Mouse (Mus musculus) embryonic facial prominence, embryonic 11.5 days (tissue): ENCODE data around the gene Slc25a51. TPM values are rescaled to one million over a fixed set of nuclear protein-coding genes. Genes with fewer than 3 reads are reported as not detected.

Experiments
- ATAC-seq: fragments of 200-750 bp; cut with Nextera tagmentation; replicated peaks from 2 replicates; pipeline ENCODE4 v1.8.0; 2017; ENCODE audit warnings: low read depth; ENCODE audit not compliant: insufficient number of reproducible peaks, low FRiP score, low TSS enrichment
- DNase-seq: peaks from one replicate; pipeline ENCODE4 v3.0.0-alpha.2; 2015; ENCODE audit warnings: low spot score
- H3K27ac ChIP-seq: fragments of 300-500 bp; sonication (generic); replicated peaks from 2 replicates; pipeline ENCODE4 v1.5.1; 2014; ENCODE audit warnings: mild to moderate bottlenecking, low read depth, low read length, control low read depth
- H3K27me3 ChIP-seq: fragments of 300-500 bp; sonication (generic); 2 replicates; pipeline ENCODE4 v1.6.1; 2014; ENCODE audit warnings: mild to moderate bottlenecking, low read length, moderate library complexity, mixed read lengths; ENCODE audit not compliant: control insufficient read depth, insufficient read depth
- H3K36me3 ChIP-seq: fragments of 300-500 bp; sonication (generic); replicated peaks from 2 replicates; pipeline ENCODE4 v1.6.1; 2014; ENCODE audit warnings: low read depth, mild to moderate bottlenecking, low read length, moderate library complexity, mixed read lengths; ENCODE audit not compliant: control insufficient read depth, insufficient read depth
- H3K4me1 ChIP-seq: fragments of 300-500 bp; sonication (generic); 2 replicates; pipeline ENCODE4 v1.6.1; 2014; ENCODE audit warnings: low read length, mixed read lengths; ENCODE audit not compliant: control insufficient read depth, insufficient read depth
- H3K4me2 ChIP-seq: fragments of 300-500 bp; sonication (generic); 2 replicates; pipeline ENCODE4 v1.6.1; 2014; ENCODE audit warnings: low read depth, mild to moderate bottlenecking, control low read depth, low read length, moderate library complexity
- H3K4me3 ChIP-seq: fragments of 300-500 bp; sonication (generic); 2 replicates; pipeline ENCODE4 v1.5.1; 2014; ENCODE audit warnings: low read depth, low read length, control low read depth
- H3K9ac ChIP-seq: fragments of 300-500 bp; sonication (generic); replicated peaks from 2 replicates; pipeline ENCODE4 v1.6.1; 2014; ENCODE audit warnings: mild to moderate bottlenecking, control low read depth, low read length
- H3K9me3 ChIP-seq: fragments of 300-500 bp; sonication (generic); replicated peaks from 2 replicates; pipeline ENCODE4 v1.6.1; 2016; ENCODE audit warnings: mild to moderate bottlenecking, low read length, inconsistent platforms, mixed read lengths; ENCODE audit not compliant: control insufficient read depth
- WGBS: fragments of 180-500 bp; shearing (Covaris S2); extraction: QIAGEN DNeasy Blood & Tissue Kit; methylation state at CpG from one replicate; pipeline ENCODE4 v1.1.7; 2014; 5-methylcytosine and 5-hydroxymethylcytosine counted together
- polyA plus RNA-seq: library from polyadenylated mRNA; unstranded; fragments of >200 nt; fragmentation: Nextera tagmentation; extraction: Ambion mirVana; gene quantifications from 2 replicates; pipeline ENCODE4 v1.2.1, GENCODE M21; 2014

Slc25a51 gene
- polyA plus RNA-seq, 1 experiment from 2014 or later: 78.6 TPM

DNA sequence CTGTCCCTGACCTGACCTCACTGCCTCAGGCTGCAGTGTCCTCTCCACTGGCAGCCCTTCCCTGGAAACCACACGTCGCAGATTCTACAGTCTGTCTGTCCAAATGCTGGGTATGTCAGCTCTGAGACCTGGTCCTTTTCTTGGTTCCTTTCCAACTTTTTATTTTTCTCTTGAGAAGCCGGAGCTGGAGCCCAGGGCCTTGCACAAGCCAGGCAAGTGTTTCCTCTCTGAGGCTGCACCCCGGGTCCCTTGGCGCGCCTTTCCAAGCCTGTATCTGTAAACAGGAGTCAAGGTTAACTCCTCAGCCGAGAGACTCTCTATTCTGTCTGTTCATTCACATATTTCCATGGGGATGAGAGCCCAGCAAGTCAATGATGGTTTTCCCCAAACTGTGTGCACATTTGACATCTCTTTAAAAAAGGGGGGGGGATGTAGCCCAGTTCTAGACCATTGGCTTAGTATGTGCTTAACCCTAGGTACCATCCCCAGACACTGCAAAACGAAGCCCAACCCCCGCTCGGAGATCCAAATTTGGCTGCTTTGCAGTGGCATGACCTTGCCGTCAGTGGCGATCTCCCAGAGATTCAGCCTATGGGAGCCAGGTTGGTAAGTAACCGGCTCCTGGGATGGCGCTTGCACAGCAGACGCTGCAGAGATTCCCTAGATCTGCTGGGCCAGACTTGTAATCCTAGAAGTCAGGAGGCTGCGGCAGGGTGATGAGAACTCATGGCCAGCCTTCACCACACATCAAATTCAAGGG lies 4.0 kb upstream of the Slc25a51 start:
- no peaks in the 10 kb centered on the region for H3K36me3 ChIP-seq
- H3K27ac ChIP-seq: no peak overlapping the region
- H3K4me1 ChIP-seq: no peaks in the 10 kb centered on the region
- ATAC-seq (no peak), DNase-seq (no peak)
- 57% methylated on average over 16 of the region's 16 CpGs for WGBS
- no peaks in the 10 kb centered on the region for H3K27me3 ChIP-seq
- no peak overlapping the region for H3K4me2 ChIP-seq
- no peak overlapping the region for H3K4me3 ChIP-seq
- no peaks in the 10 kb centered on the region for H3K9me3 ChIP-seq
- H3K9ac ChIP-seq: no peak overlapping the region

- Histone ChIP-seq H3K27ac (no peak overlapping the region), H3K4me3 (no peak overlapping the region), H3K9me3 (no peaks in the 10 kb centered on the region), H3K36me3 (no peaks in the 10 kb centered on the region), H3K9ac (no peak overlapping the region), H3K27me3 (no peaks in the 10 kb centered on the region), H3K4me1 (no peaks in the 10 kb centered on the region), H3K4me2 (no peak overlapping the region)
- DNase-seq (no peak), ATAC-seq (no peak)
- WGBS: 90% methylated on average over 8 of the region's 8 CpGs
These were observed 2.7 kb upstream of the Slc25a51 start for GRCm38 (mm10) chr4:45411181-45411790.

- Histone ChIP-seq H3K4me1 (no peaks in the 10 kb centered on the region), H3K4me3 (peak overlapping the region; percentile 95), H3K27me3 (no peaks in the 10 kb centered on the region), H3K9me3 (no peaks in the 10 kb centered on the region), H3K9ac (peak overlapping the region; percentile 98), H3K27ac (0 out of 2 replicates have a peak overlapping the region, but pooled peaks have one; percentile 2), H3K36me3 (no peaks in the 10 kb centered on the region), H3K4me2 (peak overlapping the region; percentile 73)
- WGBS: 2% methylated on average over 10 of the region's 10 CpGs
- peak; percentile 83 for DNase-seq
- 0 out of 2 replicates have a peak, but pooled peaks have one; percentile 19 for ATAC-seq
These were observed 704 bp upstream of the Slc25a51 start for GRCm38 (mm10) chr4:45409270-45409669.

DNA sequence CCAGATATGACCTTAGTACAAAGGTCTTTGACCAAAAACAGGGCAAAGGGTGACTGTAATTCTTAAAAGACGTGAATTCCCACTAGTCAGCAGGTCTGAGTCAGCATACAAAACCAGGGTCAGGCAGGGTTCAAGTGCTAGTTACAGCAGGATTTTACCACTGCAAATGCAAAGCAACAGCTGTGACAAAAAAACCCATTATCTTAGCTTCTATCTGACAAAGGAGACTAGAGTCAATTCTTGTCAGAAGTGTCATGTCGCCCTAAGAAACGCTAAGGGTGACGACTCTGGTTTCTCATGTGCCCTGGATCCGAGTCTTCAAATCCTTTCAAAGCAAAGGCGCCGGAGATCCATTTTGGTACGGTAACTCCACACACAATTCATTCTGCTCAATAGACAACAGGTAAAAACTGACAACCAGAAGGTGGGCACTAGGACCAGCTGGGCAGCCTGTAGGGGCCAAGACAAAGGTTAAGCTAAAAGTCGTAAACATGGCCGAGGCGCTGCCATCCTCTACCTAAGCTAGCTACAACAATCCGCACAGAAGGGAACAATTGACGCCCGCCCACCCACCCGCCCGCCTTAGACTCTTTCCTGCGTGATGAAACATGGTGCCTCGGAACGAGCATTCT lies 747 bp downstream of the Slc25a51 start:
- Histone ChIP-seq H3K27me3 (no peaks in the 10 kb centered on the region), H3K9ac (peak overlapping the region; percentile 98), H3K27ac (peak overlapping the region; percentile 87), H3K4me2 (peak overlapping the region; percentile 73), H3K9me3 (no peaks in the 10 kb centered on the region), H3K4me3 (peak overlapping the region; percentile 95), H3K36me3 (no peaks in the 10 kb centered on the region; the same call in 1 of the 2 replicates), H3K4me1 (no peaks in the 10 kb centered on the region)
- WGBS: 5% methylated on average over 19 of the region's 19 CpGs
- DNase-seq (peak; percentile 55), ATAC-seq (no peak)

DNA sequence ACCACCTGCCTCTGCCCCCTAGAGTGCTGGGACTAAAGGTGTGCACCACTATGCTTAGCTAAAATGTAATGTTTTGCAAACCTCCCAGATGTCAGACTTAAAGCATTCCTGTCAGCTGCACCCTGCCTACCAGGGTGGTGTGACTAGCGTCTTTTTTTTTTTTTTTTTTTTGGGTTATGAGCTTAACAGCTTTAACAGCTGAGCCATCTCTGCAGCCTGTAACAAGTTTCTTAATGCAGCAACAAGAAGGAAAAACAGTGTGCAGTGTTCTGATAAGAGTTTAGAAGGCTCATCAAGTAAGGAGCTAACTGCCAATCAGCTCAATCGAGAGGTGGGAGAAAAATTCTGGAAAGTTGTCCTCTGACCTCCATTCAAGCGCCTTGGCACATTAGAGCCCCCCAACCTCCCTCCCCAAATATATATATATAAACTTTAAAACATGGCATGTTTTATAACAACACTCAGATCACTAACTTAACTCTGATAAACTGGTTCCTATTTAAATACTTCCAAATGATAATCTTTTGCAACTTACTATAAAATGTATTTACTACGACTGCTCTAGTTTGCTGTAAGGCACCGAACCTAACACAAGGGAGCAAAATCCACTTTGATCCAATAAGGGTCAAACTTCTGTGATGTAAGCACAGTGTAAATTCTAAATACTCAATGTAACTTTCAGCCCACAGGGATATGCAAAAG lies 1.4 kb downstream of the Slc25a51 start:
- no peak for ATAC-seq
- Histone ChIP-seq H3K27ac (no peak overlapping the region), H3K4me3 (peak overlapping the region; percentile 95)

DNA sequence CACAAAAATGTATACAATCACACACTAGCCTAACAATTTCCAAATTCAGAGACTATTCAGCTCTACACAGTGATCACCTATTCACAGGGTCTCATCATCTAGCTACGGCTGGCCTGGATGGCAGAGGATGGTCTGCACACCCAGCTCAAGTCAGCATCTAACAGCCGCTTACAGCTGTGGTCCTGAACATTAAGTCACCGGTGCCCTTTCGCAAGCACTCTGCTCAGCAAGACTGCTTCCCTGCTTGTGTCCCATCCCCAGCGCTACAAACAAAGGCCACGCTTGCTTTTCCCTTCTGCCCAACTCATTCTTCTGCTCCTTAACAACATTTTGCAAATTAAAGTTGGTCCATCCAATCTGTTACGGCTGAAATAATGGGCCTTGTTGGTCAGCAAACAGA lies 2.2 kb downstream of the Slc25a51 start:
- peak overlapping the region; percentile 6; the same call in 1 of the 2 replicates for H3K4me2 ChIP-seq
- no peak for DNase-seq
- H3K4me3 ChIP-seq: no peak overlapping the region
- no peak overlapping the region for H3K27ac ChIP-seq
- H3K36me3 ChIP-seq: no peaks in the 10 kb centered on the region; the same call in 1 of the 2 replicates
- 85% methylated on average over 7 of the region's 7 CpGs for WGBS
- H3K9me3 ChIP-seq: no peaks in the 10 kb centered on the region
- ATAC-seq: no peak
- H3K9ac ChIP-seq: no peak overlapping the region
- no peaks in the 10 kb centered on the region for H3K4me1 ChIP-seq
- H3K27me3 ChIP-seq: no peaks in the 10 kb centered on the region

More for the DNA sequence above, 1.4 kb downstream of the Slc25a51 start:
- Histone ChIP-seq H3K9me3 (no peaks in the 10 kb centered on the region), H3K9ac (peak overlapping the region; percentile 98; the same call in 1 of the 2 replicates), H3K4me1 (no peaks in the 10 kb centered on the region), H3K27me3 (no peaks in the 10 kb centered on the region), H3K36me3 (no peaks in the 10 kb centered on the region; the same call in 1 of the 2 replicates), H3K4me2 (peak overlapping the region; percentile 73)
- DNase-seq: no peak
- 66% methylated on average over 5 of the region's 5 CpGs for WGBS

DNA sequence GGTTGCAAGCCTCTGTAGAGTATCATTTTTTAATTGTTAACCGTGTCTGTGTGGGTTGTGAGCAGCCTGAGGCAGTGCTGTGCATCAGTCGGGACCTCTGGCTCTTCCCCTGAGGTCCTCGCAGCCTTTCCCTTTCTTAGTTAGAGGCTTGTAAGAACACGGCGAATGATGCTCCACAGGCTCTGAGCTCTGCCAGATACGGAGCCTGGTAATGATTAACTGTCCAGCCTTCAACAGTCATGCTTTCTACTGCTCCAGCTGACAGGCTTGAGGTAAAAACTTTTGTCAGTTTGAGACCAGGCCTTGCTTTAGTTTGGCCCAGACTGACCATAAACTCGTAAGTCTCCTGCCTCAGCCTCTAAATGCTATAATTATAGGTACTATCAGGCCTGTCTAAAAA lies 3.3 kb downstream of the Slc25a51 start:
- ATAC-seq (no peak), DNase-seq (peak; percentile 43)
- 62% methylated on average over 7 of the region's 7 CpGs for WGBS
- H3K27ac ChIP-seq: no peak overlapping the region
- H3K9ac ChIP-seq: no peak overlapping the region
- no peaks in the 10 kb centered on the region for H3K9me3 ChIP-seq
- H3K4me3 ChIP-seq: no peak overlapping the region
- H3K4me2 ChIP-seq: no peak overlapping the region
- peaks cover 2% of the 10 kb centered on the region; the same call in 1 of the 2 replicates for H3K36me3 ChIP-seq
- H3K4me1 ChIP-seq: no peaks in the 10 kb centered on the region
- H3K27me3 ChIP-seq: no peaks in the 10 kb centered on the region
